ENCODE assay signal across 8 mouse cellular contexts in the genomic region with DNA sequence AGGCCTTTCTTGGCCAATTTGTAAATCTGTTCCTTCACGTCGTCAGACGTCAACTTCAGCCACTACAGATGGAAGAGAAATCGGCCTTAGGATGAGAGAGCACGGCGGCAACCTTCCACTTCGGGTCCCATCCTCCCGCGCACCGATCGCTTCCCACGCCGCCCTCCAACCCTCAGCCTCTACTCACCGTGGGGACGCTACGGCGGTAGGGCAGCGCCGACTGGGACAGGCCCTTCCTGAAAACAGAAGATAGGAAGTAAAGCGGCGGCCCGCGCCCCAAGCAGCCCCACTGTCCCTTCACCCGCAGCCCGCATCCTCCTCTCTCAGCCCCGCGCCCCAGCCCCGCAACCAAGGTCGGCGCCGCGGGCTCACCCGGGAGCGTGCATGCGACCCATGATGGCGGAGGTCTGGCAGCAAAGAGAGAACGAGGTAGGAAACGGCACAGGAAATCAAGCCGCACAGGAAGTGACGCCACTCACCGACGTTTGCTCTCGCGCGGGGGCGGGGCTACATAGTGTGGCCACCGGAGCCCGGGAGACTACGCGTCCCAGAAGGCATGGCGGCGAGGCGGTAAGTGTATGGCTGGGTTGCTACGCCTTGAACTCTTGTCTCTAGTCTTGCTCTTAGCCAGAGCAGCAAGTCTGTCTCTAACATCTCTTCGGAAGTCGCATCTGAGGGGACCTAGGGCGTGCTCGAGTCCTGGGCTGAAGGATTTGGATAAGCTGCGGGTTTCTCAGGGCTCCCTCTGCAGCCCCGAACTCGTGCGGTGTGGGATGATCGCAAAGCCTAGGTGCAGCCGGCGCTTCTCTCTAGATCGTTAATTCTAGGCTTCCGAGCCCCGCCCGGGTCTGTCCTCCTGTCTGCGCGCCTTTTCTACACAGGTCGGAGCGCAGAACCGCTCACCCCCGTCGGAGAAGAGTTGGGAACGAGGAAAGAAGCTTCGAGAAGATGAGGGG. TPM values are rescaled to one million over a fixed set of nuclear protein-coding genes. Genes with fewer than 3 reads are reported as not detected.
DNase-seq lines count a peak whose midpoint lies in the region; ATAC-seq and TF ChIP-seq lines count a peak whose summit lies in the region.

Rps13 (minus strand) TSS at position 483 of the 956 bp plus-strand sequence.

- H3K4me3 ChIP-seq in heart, embryonic 11.5 days (ENCODE audit: low read depth, low read length), result peak within 1 kb of the TSS; percentile 83
- peak within 1 kb of the TSS; percentile 89 for H3K4me3 ChIP-seq in kidney, embryonic 16.5 days (ENCODE audit: low read length)
- peak within 1 kb of the TSS; percentile 99 for H3K4me3 ChIP-seq in liver, adult 2 months (ENCODE audit: insufficient read depth, low read depth, low read length)
- peak within 1 kb of the TSS; percentile 94 for H3K4me3 ChIP-seq in myocyte

- H3K4me1 ChIP-seq in heart, embryonic 11.5 days (ENCODE audit: control insufficient read depth, insufficient read depth, low read length), result no peaks in the 10 kb centered on the region; the same call in 1 of the 2 replicates
- H3K4me1 ChIP-seq in kidney, embryonic 16.5 days (ENCODE audit: insufficient read depth, low read length), result peaks cover 14% of the 10 kb centered on the region
- H3K4me1 ChIP-seq in liver, adult 2 months (ENCODE audit: control insufficient read depth, insufficient read depth, low read length), result peaks cover 8% of the 10 kb centered on the region

- H3K4me2 ChIP-seq in heart, embryonic 11.5 days, result peak within 1 kb of the TSS; percentile 84
- peak within 1 kb of the TSS; percentile 80 for H3K4me2 ChIP-seq in kidney, embryonic 16.5 days (replicated peaks; ENCODE audit: low read depth, low read length)
- peak within 1 kb of the TSS; percentile 86 for H3K4me2 ChIP-seq in myocyte (ENCODE audit: low read depth)

- peak within 1 kb of the TSS; percentile 60 for H3ac ChIP-seq in myocyte (ENCODE audit: control insufficient read depth, insufficient read length)

- H3K27ac ChIP-seq in heart, embryonic 11.5 days (ENCODE audit: low read depth, low read length), result peak within 1 kb of the TSS; percentile 82
- peak within 1 kb of the TSS; percentile 87 for H3K27ac ChIP-seq in kidney, embryonic 16.5 days (ENCODE audit: low read length)
- H3K27ac ChIP-seq in liver, adult 2 months (replicated peaks; ENCODE audit: insufficient read depth, low read depth, low read length), result peak within 1 kb of the TSS; percentile 76

- peak within 1 kb of the TSS; percentile 99 for H3K9ac ChIP-seq in heart, embryonic 11.5 days (ENCODE audit: low read depth, low read length)
- H3K9ac ChIP-seq in kidney, embryonic 16.5 days (replicated peaks; ENCODE audit: low read length), result peak within 1 kb of the TSS; percentile 96
- H3K9ac ChIP-seq in liver, adult 2 months (ENCODE audit: low read depth, low read length), result peak within 1 kb of the TSS; percentile 97

- H3K27me3 ChIP-seq in heart, embryonic 11.5 days (ENCODE audit: control insufficient read depth, insufficient read depth, low read length), result no peaks in the 10 kb centered on the region
- no peaks in the 10 kb centered on the region for H3K27me3 ChIP-seq in kidney, embryonic 16.5 days (ENCODE audit: insufficient read depth, low read length)
- no peaks in the 10 kb centered on the region for H3K27me3 ChIP-seq in liver, adult 2 months (ENCODE audit: control insufficient read depth, insufficient read depth, low read length)
- no peaks in the 10 kb centered on the region for H3K27me3 ChIP-seq in myocyte (ENCODE audit: control insufficient read depth, insufficient read depth, insufficient read length)
- no peaks in the 10 kb centered on the region for H3K27me3 ChIP-seq in splenic B cell, adult 2 months (ENCODE audit: control insufficient read depth, insufficient read depth, low read length, poor library complexity, severe bottlenecking)

- peak; percentile 98 for DNase-seq in B cell, adult 2 months
- DNase-seq in brain, adult 2 months (ENCODE audit: low read depth, low spot score), result peak; percentile 98
- DNase-seq in liver, adult 2 months (ENCODE audit: extremely low read depth, low read depth, low spot score), result peak; percentile 84
- DNase-seq in splenic B cell, adult 2 months (ENCODE audit: low read depth, low spot score), result peak; percentile 97

- TF ChIP-seq POLR2A in liver, adult 2 months (IDR thresholded peaks at IDR 0.05; ENCODE audit: extremely low read depth, insufficient read depth, low read length), result peak; percentile 84
- TF ChIP-seq POLR2A in myocyte (IDR thresholded peaks at IDR 0.05; ENCODE audit: insufficient read length, low read depth), result peak; percentile 91

- under 1% methylated on average over 78 of the region's 78 CpGs for WGBS in heart, embryonic 11.5 days (ENCODE audit: insufficient replicate concordance)
- WGBS in kidney, embryonic 16.5 days, result under 1% methylated on average over 77 of the region's 78 CpGs
- under 1% methylated on average over 78 of the region's 78 CpGs for WGBS in liver, adult 2 months

- peak; percentile 99 for ATAC-seq in erythroblast, adult 5-6 weeks (replicated peaks; ENCODE audit: low FRiP score, poor library complexity, severe bottlenecking)
- peak; percentile 98 for ATAC-seq in heart, embryonic 11.5 days (replicated peaks; ENCODE audit: insufficient number of reproducible peaks, low FRiP score, low TSS enrichment)
- ATAC-seq in kidney, embryonic 16.5 days (ENCODE audit: low FRiP score, low TSS enrichment), result peak; percentile 98

- H3K9me3 ChIP-seq in heart, embryonic 11.5 days (replicated peaks; ENCODE audit: control insufficient read depth, low read length), result no peaks in the 10 kb centered on the region
- H3K9me3 ChIP-seq in kidney, embryonic 16.5 days (ENCODE audit: low read length), result no peaks in the 10 kb centered on the region

- H3K79me2 ChIP-seq in liver, adult 2 months (ENCODE audit: control insufficient read depth, insufficient read depth, low read length), result peaks cover 6% of the 10 kb centered on the region; the same call in 1 of the 2 replicates
- peaks cover 33% of the 10 kb centered on the region for H3K79me2 ChIP-seq in myocyte (ENCODE audit: control insufficient read depth, insufficient read depth)

- no peak for TF ChIP-seq CTCF in liver, adult 2 months (IDR thresholded peaks at IDR 0.05; ENCODE audit: low read depth, low read length)

- H3K36me3 ChIP-seq in heart, embryonic 11.5 days (ENCODE audit: control insufficient read depth, insufficient read depth, low read length), result peaks cover 21% of the 10 kb centered on the region
- peaks cover 31% of the 10 kb centered on the region for H3K36me3 ChIP-seq in kidney, embryonic 16.5 days (ENCODE audit: insufficient read depth, low read length)
- peaks cover 28% of the 10 kb centered on the region for H3K36me3 ChIP-seq in liver, adult 2 months (ENCODE audit: control insufficient read depth, insufficient read depth, low read length)
- H3K36me3 ChIP-seq in myocyte (ENCODE audit: control insufficient read depth, insufficient read depth), result peaks cover 29% of the 10 kb centered on the region
- H3K36me3 ChIP-seq in splenic B cell, adult 2 months (ENCODE audit: control insufficient read depth, insufficient read depth, low read length, poor library complexity, severe bottlenecking), result peaks cover 10% of the 10 kb centered on the region; the same call in 1 of the 2 replicates

TF ChIP-seq in myocyte, 11 proteins besides CTCF, POLR2A, EP300 and RAD21:
- TF ChIP-seq MAX (IDR thresholded peaks at IDR 0.05; ENCODE audit: low read depth) (peak; percentile 51), CEBPB (IDR thresholded peaks at IDR 0.05; ENCODE audit: insufficient read depth, poor library complexity, severe bottlenecking) (no peak), POLR2AphosphoS2 (IDR thresholded peaks at IDR 0.05; ENCODE audit: insufficient read length, low read depth) (peak; percentile 95), REST (IDR thresholded peaks at IDR 0.05; ENCODE audit: insufficient read depth, insufficient read length) (no peak), TCF12 (IDR thresholded peaks at IDR 0.05; ENCODE audit: insufficient read depth, poor library complexity, severe bottlenecking) (no peak), MYOG (IDR thresholded peaks at IDR 0.05; ENCODE audit: control insufficient read depth in 1 of 3, insufficient read depth in 1 of 3, insufficient read length in 2 of 3, low read depth in 2 of 3) (no peak), E2F4 (IDR thresholded peaks at IDR 0.05; ENCODE audit: insufficient read depth) (no peak), USF1 (IDR thresholded peaks at IDR 0.05; ENCODE audit: low read depth) (no peak), SRF (IDR thresholded peaks at IDR 0.05; ENCODE audit: control insufficient read depth, insufficient read length, low read depth) (no peak), MYOD1 (IDR thresholded peaks at IDR 0.05; ENCODE audit: control insufficient read depth in 1 of 3, insufficient read length in 2 of 3, low read depth in 2 of 3) (no peak), TCF3 (IDR thresholded peaks at IDR 0.05; ENCODE audit: insufficient read length, low read depth) (no peak)

RNA-seq across cellular contexts. Expression of gene Rps13, which starts in this region (rescaled TPM):
- 414 and 431 TPM in 2 replicates for total RNA-seq in erythroblast, adult 5-6 weeks (2015; ENCODE audit: low replicate concordance)
- 293 and 496 TPM in 2 replicates for total RNA-seq in erythroblast, adult 5-6 weeks (2017; ENCODE audit: low replicate concordance)
- polyA plus RNA-seq in heart, embryonic 11.5 days (2014; fragmentation: Nextera tagmentation; extraction: Ambion mirVana), result 706 and 724 TPM in 2 replicates
- 644 and 729 TPM in 2 replicates for polyA plus RNA-seq in kidney, embryonic 16.5 days (2015; fragmentation: Nextera tagmentation; extraction: Ambion mirVana)
- total RNA-seq in liver, adult 2 months (2014; rRNA removed), result 125 and 171 TPM in 2 replicates
- polyA plus RNA-seq in liver, adult 2 months (2012; rRNA removed), result 107 and 198 TPM in 2 replicates
- polyA plus RNA-seq in myocyte (2012; fragmentation: generic; extraction: Trizol), result 1,874 TPM

Comparison
In these comparisons a context has a peak if more than half of its experiments do, and no peak if none do; other contexts are left out.
1. Peak in every context shown above with its lines: DNase-seq, ATAC-seq, H3K4me3 ChIP-seq and H3K27ac ChIP-seq.